In the genomic region with DNA sequence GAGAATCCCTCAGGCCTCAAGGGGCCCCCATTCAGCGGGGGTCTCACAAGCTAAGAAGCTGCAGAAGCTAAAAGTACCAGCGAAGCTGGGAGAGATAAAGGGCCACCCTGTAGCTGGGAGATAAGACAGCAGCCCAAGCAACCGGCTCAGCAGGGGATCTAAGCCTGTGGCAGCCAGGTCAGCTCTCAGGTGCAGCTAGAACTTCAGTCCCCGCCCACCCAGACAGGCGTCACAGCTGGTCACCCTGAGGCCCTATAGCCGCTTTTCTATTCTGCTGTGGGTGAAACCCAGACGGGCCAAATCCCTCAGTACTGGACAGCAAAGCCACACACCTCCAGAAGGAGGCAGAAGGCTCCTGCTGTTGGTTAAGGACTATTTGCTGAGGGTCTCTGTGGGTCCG, we compare ENCODE assay signal across 8 mouse cellular contexts. TPM values are rescaled to one million over a fixed set of nuclear protein-coding genes. Genes with fewer than 3 reads are reported as not detected.
DNase-seq lines count a peak whose midpoint lies in the region; ATAC-seq and TF ChIP-seq lines count a peak whose summit lies in the region.

No protein-coding gene starts in this region.

- H3K4me3 ChIP-seq in heart, embryonic 10.5 days, result peak overlapping the region; percentile 77
- peak overlapping the region; percentile 57 for H3K4me3 ChIP-seq in bone marrow, adult 2 months (replicated peaks; ENCODE audit: control insufficient read depth, low read depth, low read length)
- H3K4me3 ChIP-seq in forebrain, embryonic 16.5 days (replicated peaks; ENCODE audit: low read length), result no peak overlapping the region
- H3K4me3 ChIP-seq in limb, embryonic 14.5 days (replicated peaks; ENCODE audit: low read length), result no peak overlapping the region
- no peak overlapping the region for H3K4me3 ChIP-seq in stomach, postnatal 0 days (ENCODE audit: low read depth, low read length)
- no peak overlapping the region for H3K4me3 ChIP-seq in left cerebral cortex, adult 2 months

- no peak for TF ChIP-seq POLR2A in bone marrow, adult 2 months (IDR thresholded peaks at IDR 0.05; ENCODE audit: borderline replicate concordance, control insufficient read depth, low read depth, low read length)
- no peak for TF ChIP-seq POLR2A in limb, embryonic 14.5 days (IDR thresholded peaks at IDR 0.05; ENCODE audit: borderline replicate concordance, extremely low read depth, insufficient read depth, insufficient read length)

- TF ChIP-seq CTCF in bone marrow, adult 2 months (IDR thresholded peaks at IDR 0.05; ENCODE audit: control insufficient read depth, insufficient read depth, low read length), result no peak
- peak; percentile 54 for TF ChIP-seq CTCF in stomach, postnatal 0 days (IDR thresholded peaks at IDR 0.05; ENCODE audit: low read depth)
- TF ChIP-seq CTCF in left cerebral cortex, adult 2 months (IDR thresholded peaks at IDR 0.05), result no peak

- 9% methylated on average over 8 of the region's 8 CpGs for WGBS in heart, embryonic 10.5 days
- WGBS in bone marrow, adult 2 months, result 44% methylated on average over 8 of the region's 8 CpGs
- WGBS in forebrain, embryonic 16.5 days, result 21% methylated on average over 8 of the region's 8 CpGs
- 33% methylated on average over 8 of the region's 8 CpGs for WGBS in limb, embryonic 14.5 days
- 36% methylated on average over 8 of the region's 8 CpGs for WGBS in stomach, postnatal 0 days

- H3K27ac ChIP-seq in heart, embryonic 10.5 days, result peak overlapping the region; percentile 80; the same call in 1 of the 2 replicates
- peak overlapping the region; percentile 50 for H3K27ac ChIP-seq in bone marrow, adult 2 months (ENCODE audit: control insufficient read depth, insufficient read depth, low read depth, low read length, poor library complexity)
- no peak overlapping the region for H3K27ac ChIP-seq in forebrain, embryonic 16.5 days (ENCODE audit: low read length)
- H3K27ac ChIP-seq in limb, embryonic 14.5 days (replicated peaks; ENCODE audit: low read depth, low read length), result no peak overlapping the region
- H3K27ac ChIP-seq in stomach, postnatal 0 days (replicated peaks), result no peak overlapping the region
- H3K27ac ChIP-seq in left cerebral cortex, adult 2 months, result no peak overlapping the region

- peak; percentile 94 for DNase-seq in heart, embryonic 10.5 days (ENCODE audit: low spot score)
- DNase-seq in heart, postnatal 36 days, result no peak
- DNase-seq in limb, embryonic 14.5 days (ENCODE audit: low spot score), result no peak
- no peak for DNase-seq in stomach, postnatal 0 days (ENCODE audit: low spot score)
- DNase-seq in left cerebral cortex, adult 2 months (ENCODE audit: extremely low spot score in 1 of 2, low spot score in 2 of 2), result no peak

- no peak for TF ChIP-seq EP300 in stomach, postnatal 0 days (optimal IDR thresholded peaks at IDR 0.05)

- H3K27me3 ChIP-seq in heart, embryonic 10.5 days (ENCODE audit: insufficient read depth, poor library complexity, severe bottlenecking), result peaks cover 41% of the 10 kb centered on the region
- H3K27me3 ChIP-seq in forebrain, embryonic 16.5 days (replicated peaks; ENCODE audit: control insufficient read depth, insufficient read depth, low read length), result no peaks in the 10 kb centered on the region
- H3K27me3 ChIP-seq in limb, embryonic 14.5 days (ENCODE audit: control insufficient read depth, insufficient read depth, low read length), result no peaks in the 10 kb centered on the region
- no peaks in the 10 kb centered on the region for H3K27me3 ChIP-seq in stomach, postnatal 0 days (ENCODE audit: control insufficient read depth, insufficient read depth, low read length)

- ATAC-seq in forebrain, embryonic 16.5 days, result no peak
- no peak for ATAC-seq in limb, embryonic 14.5 days (ENCODE audit: low FRiP score, low read depth)
- no peak for ATAC-seq in stomach, postnatal 0 days (ENCODE audit: low FRiP score, low TSS enrichment)
- no peak for ATAC-seq in monocyte, adult 5-6 weeks (replicated peaks; ENCODE audit: insufficient number of reproducible peaks, low FRiP score, low TSS enrichment, poor library complexity, severe bottlenecking)

- intact Hi-C loops in heart, postnatal 36 days (cut with DNase I), result no loop called here
- intact Hi-C loops in left cerebral cortex, adult 2 months (cut with DNase I), result no loop called here

- H3K9me3 ChIP-seq in heart, embryonic 10.5 days, result no peaks in the 10 kb centered on the region
- H3K9me3 ChIP-seq in forebrain, embryonic 16.5 days (ENCODE audit: control insufficient read depth, low read length), result no peaks in the 10 kb centered on the region
- no peaks in the 10 kb centered on the region for H3K9me3 ChIP-seq in limb, embryonic 14.5 days (ENCODE audit: control insufficient read depth, low read length)
- no peaks in the 10 kb centered on the region for H3K9me3 ChIP-seq in stomach, postnatal 0 days (ENCODE audit: control insufficient read depth, low read length)

- peaks cover 16% of the 10 kb centered on the region for H3K36me3 ChIP-seq in heart, embryonic 10.5 days
- no peaks in the 10 kb centered on the region for H3K36me3 ChIP-seq in forebrain, embryonic 16.5 days (ENCODE audit: control insufficient read depth, insufficient read depth)
- H3K36me3 ChIP-seq in limb, embryonic 14.5 days (ENCODE audit: control insufficient read depth, insufficient read depth, low read length), result peaks cover 10% of the 10 kb centered on the region
- H3K36me3 ChIP-seq in stomach, postnatal 0 days (ENCODE audit: control insufficient read depth, insufficient read depth, low read length), result peaks cover 6% of the 10 kb centered on the region

- peaks cover 69% of the 10 kb centered on the region for H3K4me1 ChIP-seq in heart, embryonic 10.5 days
- H3K4me1 ChIP-seq in bone marrow, adult 2 months (ENCODE audit: control insufficient read depth, insufficient read depth, low read length), result peaks cover 1% of the 10 kb centered on the region
- H3K4me1 ChIP-seq in forebrain, embryonic 16.5 days (replicated peaks; ENCODE audit: control insufficient read depth, insufficient read depth, low read length), result peaks cover 51% of the 10 kb centered on the region
- H3K4me1 ChIP-seq in limb, embryonic 14.5 days (ENCODE audit: control insufficient read depth, insufficient read depth, low read length), result peaks cover 48% of the 10 kb centered on the region
- peaks cover 20% of the 10 kb centered on the region for H3K4me1 ChIP-seq in stomach, postnatal 0 days (replicated peaks; ENCODE audit: control insufficient read depth, insufficient read depth)

- H3K9ac ChIP-seq in forebrain, embryonic 16.5 days (replicated peaks; ENCODE audit: low read depth, low read length), result 0 out of 2 replicates have a peak overlapping the region, but pooled peaks have one; percentile 5
- H3K9ac ChIP-seq in limb, embryonic 14.5 days (ENCODE audit: low read depth, low read length, severe bottlenecking), result no peak overlapping the region
- H3K9ac ChIP-seq in stomach, postnatal 0 days (ENCODE audit: low read length), result peak overlapping the region; percentile 18; the same call in 1 of the 2 replicates

- peak overlapping the region; percentile 19 for H3K4me2 ChIP-seq in forebrain, embryonic 16.5 days (ENCODE audit: low read length)
- peak overlapping the region; percentile 88 for H3K4me2 ChIP-seq in limb, embryonic 14.5 days (replicated peaks; ENCODE audit: low read depth, low read length, severe bottlenecking)
- peak overlapping the region; percentile 31 for H3K4me2 ChIP-seq in stomach, postnatal 0 days (replicated peaks; ENCODE audit: low read depth)

RNA-seq across cellular contexts. Expression of a gene that starts 5.9 kb away (rescaled TPM):
- 75.0 and 75.1 TPM in 2 replicates for polyA plus RNA-seq in heart, embryonic 10.5 days (2016; fragmentation: Nextera tagmentation; extraction: Ambion mirVana)
- 10 to 100 TPM; 66.7 to 73.5 TPM for total RNA-seq in heart, postnatal 36 days (2021)
- 73.1 and 109 TPM in 2 replicates for polyA plus RNA-seq in bone marrow, adult 2 months (2011; ENCODE audit: insufficient read depth, insufficient read length, low replicate concordance, missing spikeins)
- 79.7 and 85.1 TPM in 2 replicates for polyA plus RNA-seq in forebrain, embryonic 16.5 days (2015; fragmentation: Nextera tagmentation; extraction: Ambion mirVana)
- 122 and 157 TPM in 2 replicates for polyA plus RNA-seq in limb, embryonic 14.5 days (2012; rRNA removed)
- polyA plus RNA-seq in limb, embryonic 14.5 days (2014; fragmentation: Nextera tagmentation; extraction: Ambion mirVana), result 94.5 and 103 TPM in 2 replicates
- polyA plus RNA-seq in stomach, postnatal 0 days (2015; fragmentation: Nextera tagmentation; extraction: Ambion mirVana), result 49.4 and 55.3 TPM in 2 replicates
- 34.4 to 64.6 TPM (median 37.8 TPM) in 3 replicates for total RNA-seq in monocyte, adult 5-6 weeks (2017)
- total RNA-seq in left cerebral cortex, adult 2 months (2021), result 10 to 100 TPM; 19.7 to 23.6 TPM

RNA-seq across cellular contexts. Expression of a gene that starts 8.4 kb away (rescaled TPM):
- polyA plus RNA-seq in heart, embryonic 10.5 days (2016; fragmentation: Nextera tagmentation; extraction: Ambion mirVana), result 0.31 and 0.41 TPM in 2 replicates
- not detected for total RNA-seq in heart, postnatal 36 days (2021)
- polyA plus RNA-seq in bone marrow, adult 2 months (2011; ENCODE audit: insufficient read depth, insufficient read length, low replicate concordance, missing spikeins), result 9.3 TPM in 1 of 2 replicates, not detected in the other
- not detected in 2 replicates for polyA plus RNA-seq in forebrain, embryonic 16.5 days (2015; fragmentation: Nextera tagmentation; extraction: Ambion mirVana)
- polyA plus RNA-seq in limb, embryonic 14.5 days (2012; rRNA removed), result 53.5 and 60.7 TPM in 2 replicates
- polyA plus RNA-seq in limb, embryonic 14.5 days (2014; fragmentation: Nextera tagmentation; extraction: Ambion mirVana), result 27.2 and 37.8 TPM in 2 replicates
- polyA plus RNA-seq in stomach, postnatal 0 days (2015; fragmentation: Nextera tagmentation; extraction: Ambion mirVana), result 1.2 and 1.5 TPM in 2 replicates
- total RNA-seq in monocyte, adult 5-6 weeks (2017), result not detected in 3 replicates
- not detected for total RNA-seq in left cerebral cortex, adult 2 months (2021)

RNA-seq across cellular contexts. Expression of a gene that starts 20.4 kb away (rescaled TPM):
- polyA plus RNA-seq in heart, embryonic 10.5 days (2016; fragmentation: Nextera tagmentation; extraction: Ambion mirVana), result 1,633 and 1,893 TPM in 2 replicates
- 1,000 to 10,000 TPM; 1,126 to 1,337 TPM for total RNA-seq in heart, postnatal 36 days (2021)
- polyA plus RNA-seq in bone marrow, adult 2 months (2011; ENCODE audit: insufficient read depth, insufficient read length, low replicate concordance, missing spikeins), result 576 and 1,077 TPM in 2 replicates
- 1,528 and 1,563 TPM in 2 replicates for polyA plus RNA-seq in forebrain, embryonic 16.5 days (2015; fragmentation: Nextera tagmentation; extraction: Ambion mirVana)
- polyA plus RNA-seq in limb, embryonic 14.5 days (2012; rRNA removed), result 788 and 951 TPM in 2 replicates
- 1,382 and 1,446 TPM in 2 replicates for polyA plus RNA-seq in limb, embryonic 14.5 days (2014; fragmentation: Nextera tagmentation; extraction: Ambion mirVana)
- polyA plus RNA-seq in stomach, postnatal 0 days (2015; fragmentation: Nextera tagmentation; extraction: Ambion mirVana), result 715 and 750 TPM in 2 replicates
- total RNA-seq in monocyte, adult 5-6 weeks (2017), result 826 to 1,618 TPM (median 1,101 TPM) in 3 replicates
- total RNA-seq in left cerebral cortex, adult 2 months (2021), result 1,000 to 10,000 TPM; 1,492 to 1,507 TPM

RNA-seq across cellular contexts. Expression of a gene that starts 29.8 kb away (rescaled TPM):
- 107 and 118 TPM in 2 replicates for polyA plus RNA-seq in heart, embryonic 10.5 days (2016; fragmentation: Nextera tagmentation; extraction: Ambion mirVana)
- total RNA-seq in heart, postnatal 36 days (2021), result 10 to 100 TPM; 27.6 to 32.7 TPM
- 14.7 and 22.7 TPM in 2 replicates for polyA plus RNA-seq in bone marrow, adult 2 months (2011; ENCODE audit: insufficient read depth, insufficient read length, low replicate concordance, missing spikeins)
- polyA plus RNA-seq in forebrain, embryonic 16.5 days (2015; fragmentation: Nextera tagmentation; extraction: Ambion mirVana), result 91.5 and 93.3 TPM in 2 replicates
- polyA plus RNA-seq in limb, embryonic 14.5 days (2012; rRNA removed), result 96.9 and 168 TPM in 2 replicates
- polyA plus RNA-seq in limb, embryonic 14.5 days (2014; fragmentation: Nextera tagmentation; extraction: Ambion mirVana), result 128 and 138 TPM in 2 replicates
- 72.7 and 76.8 TPM in 2 replicates for polyA plus RNA-seq in stomach, postnatal 0 days (2015; fragmentation: Nextera tagmentation; extraction: Ambion mirVana)
- 26.7 to 47.1 TPM (median 39.0 TPM) in 3 replicates for total RNA-seq in monocyte, adult 5-6 weeks (2017)
- total RNA-seq in left cerebral cortex, adult 2 months (2021), result 10 to 100 TPM; 21.5 to 26.3 TPM

RNA-seq across cellular contexts. Expression of a gene that starts 38.0 kb away (rescaled TPM):
- polyA plus RNA-seq in heart, embryonic 10.5 days (2016; fragmentation: Nextera tagmentation; extraction: Ambion mirVana), result 2.8 and 3.7 TPM in 2 replicates
- 1 to 10 TPM; 1.4 to 1.5 TPM for total RNA-seq in heart, postnatal 36 days (2021)
- 6.9 and 14.8 TPM in 2 replicates for polyA plus RNA-seq in bone marrow, adult 2 months (2011; ENCODE audit: insufficient read depth, insufficient read length, low replicate concordance, missing spikeins)
- polyA plus RNA-seq in forebrain, embryonic 16.5 days (2015; fragmentation: Nextera tagmentation; extraction: Ambion mirVana), result 3.9 and 5.0 TPM in 2 replicates
- polyA plus RNA-seq in limb, embryonic 14.5 days (2012; rRNA removed), result 3.6 and 4.3 TPM in 2 replicates
- polyA plus RNA-seq in limb, embryonic 14.5 days (2014; fragmentation: Nextera tagmentation; extraction: Ambion mirVana), result 4.0 and 6.6 TPM in 2 replicates
- 1.6 and 2.0 TPM in 2 replicates for polyA plus RNA-seq in stomach, postnatal 0 days (2015; fragmentation: Nextera tagmentation; extraction: Ambion mirVana)
- total RNA-seq in monocyte, adult 5-6 weeks (2017), result 55.6 to 60.0 TPM (median 55.9 TPM) in 3 replicates
- 1 to 10 TPM; 2.3 to 2.4 TPM for total RNA-seq in left cerebral cortex, adult 2 months (2021)

Comparison
In these comparisons a context has a peak if more than half of its experiments do, and no peak if none do; other contexts are left out.
1. H3K27ac ChIP-seq: peak in heart, embryonic 10.5 days (single experiment) and bone marrow, adult 2 months (single experiment); none in forebrain, embryonic 16.5 days (single experiment), limb, embryonic 14.5 days (single experiment), stomach, postnatal 0 days (single experiment) and left cerebral cortex, adult 2 months (single experiment).
2. H3K4me3 ChIP-seq: peak in heart, embryonic 10.5 days (single experiment) and bone marrow, adult 2 months (single experiment); none in forebrain, embryonic 16.5 days (single experiment), limb, embryonic 14.5 days (single experiment), stomach, postnatal 0 days (single experiment) and left cerebral cortex, adult 2 months (single experiment).
3. H3K4me2 ChIP-seq: peak in every context shown above with its lines; median percentile 88 in limb, embryonic 14.5 days; 31 in stomach, postnatal 0 days; 19 in forebrain, embryonic 16.5 days.